Mouse (Mus musculus) left cerebral cortex, adult 9 months (tissue): ENCODE measurements at regions not wholly inside any gene's neighbourhood (a gene's known extent, or its start where the extent isn't known, plus 50 kb on each side); places are given as distances from the start of the nearest gene placed in this dataset.
A peak's percentile ranks its signal among the peaks of the same experiment; 100 is the strongest.
"Not testable (repeated sequence)": the region's sequence is repeated elsewhere in the genome, so short reads cannot be mapped to it uniquely, and the experiment has no call there.

Source experiments
- DNase-seq, 2 experiments: peaks; one replicate each; pipeline ENCODE4 v3.0.0; 2022; ENCODE audit warnings: low spot score in 2 of 2

DNA sequence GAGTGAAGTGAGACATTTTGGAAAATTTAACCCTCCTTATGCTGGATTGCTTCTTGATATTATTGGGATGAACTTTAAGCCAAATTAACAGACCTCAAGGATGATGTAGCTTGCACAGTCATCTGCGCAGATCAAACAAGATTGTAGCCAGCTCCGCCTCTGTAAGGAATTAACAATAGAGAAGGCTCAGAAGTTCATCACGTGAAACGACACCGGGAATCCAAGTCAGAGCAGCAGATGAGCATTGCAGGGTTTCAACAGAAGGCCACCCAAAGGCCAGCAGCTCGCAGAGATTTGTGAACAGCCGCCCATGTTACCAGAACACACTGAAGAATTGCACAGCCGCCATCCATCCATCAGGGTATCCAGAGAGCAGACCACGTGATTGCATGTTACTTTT lies 391.1 kb downstream of the Med10 start:
- no peak for DNase-seq

DNA sequence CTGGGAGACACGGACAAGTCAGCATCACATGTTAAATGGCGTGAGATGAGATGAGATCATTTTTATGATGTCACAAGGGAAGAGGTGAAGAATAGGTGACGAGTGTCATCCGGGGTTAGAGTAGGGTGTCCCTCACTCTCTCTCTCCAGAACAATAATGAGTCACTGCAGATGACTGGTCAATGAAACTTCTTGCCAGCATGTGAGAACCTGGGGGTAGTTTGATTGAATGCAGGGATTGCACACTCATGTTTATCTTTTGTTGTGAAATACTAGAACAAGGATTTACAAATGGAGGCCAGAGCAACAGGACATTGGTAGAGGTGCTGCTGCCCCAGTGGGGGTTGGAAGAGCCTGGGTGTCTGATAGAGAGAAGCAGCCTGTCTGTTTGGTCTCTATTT lies 393.7 kb downstream of the Med10 start:
- no peak for DNase-seq

DNA sequence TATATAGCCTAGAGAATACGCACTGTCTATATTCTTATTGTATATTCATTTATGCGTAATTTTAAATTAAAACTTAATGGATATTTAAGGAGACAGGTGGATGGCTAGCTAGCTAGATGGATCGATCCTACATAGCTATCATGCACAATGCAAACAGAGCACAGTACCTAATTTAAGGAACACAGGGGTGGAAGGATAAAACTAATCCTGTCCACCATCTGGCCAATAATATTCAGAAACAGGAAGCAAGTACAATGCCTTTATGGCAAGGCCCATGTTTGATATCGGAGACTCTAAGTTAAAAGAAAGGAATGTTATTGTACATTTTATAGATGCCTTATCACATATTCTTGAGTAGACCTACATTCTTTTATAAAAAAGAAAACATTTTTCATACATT lies 396.4 kb downstream of the Med10 start:
- no peak for DNase-seq

DNA sequence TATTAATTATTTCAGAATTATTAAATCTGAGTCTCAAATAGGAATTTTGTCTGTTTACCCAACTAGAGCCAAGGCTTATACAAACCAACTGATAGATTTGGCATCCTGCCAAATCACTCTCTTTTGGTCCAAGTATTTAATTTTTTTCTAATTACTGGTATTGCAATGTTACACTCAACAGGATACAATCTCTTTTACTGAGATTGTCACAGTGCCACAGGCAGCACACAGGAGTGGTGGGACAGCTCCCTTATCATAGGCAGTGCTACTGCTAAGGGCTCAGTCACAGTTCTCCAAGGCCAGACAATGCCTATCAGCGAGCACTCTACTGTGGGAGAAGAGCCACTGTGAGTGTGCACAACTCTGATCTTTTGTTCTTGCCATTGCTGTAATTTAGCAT lies 396.9 kb downstream of the Med10 start:
- DNase-seq: no peak

DNA sequence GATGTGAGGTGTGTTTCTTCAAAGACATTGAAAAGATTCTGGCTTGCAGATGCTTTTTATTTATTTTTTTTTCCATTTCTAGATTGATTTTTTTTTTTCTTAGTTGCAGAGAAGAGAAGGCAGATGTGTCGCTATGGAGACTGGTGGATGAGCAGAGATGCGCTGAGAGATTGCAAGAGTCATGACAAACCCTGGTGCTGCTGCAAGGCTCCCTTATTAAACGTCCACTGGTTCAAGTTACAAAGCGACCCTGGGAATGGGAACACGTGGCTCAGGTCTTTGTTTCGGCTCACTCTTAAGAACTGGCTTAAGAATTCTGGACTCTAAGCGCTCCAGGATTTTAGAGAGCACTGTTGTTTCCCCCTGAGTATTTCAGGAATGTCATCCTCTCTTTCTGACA lies 403.1 kb downstream of the Med10 start:
- DNase-seq: no peak

DNA sequence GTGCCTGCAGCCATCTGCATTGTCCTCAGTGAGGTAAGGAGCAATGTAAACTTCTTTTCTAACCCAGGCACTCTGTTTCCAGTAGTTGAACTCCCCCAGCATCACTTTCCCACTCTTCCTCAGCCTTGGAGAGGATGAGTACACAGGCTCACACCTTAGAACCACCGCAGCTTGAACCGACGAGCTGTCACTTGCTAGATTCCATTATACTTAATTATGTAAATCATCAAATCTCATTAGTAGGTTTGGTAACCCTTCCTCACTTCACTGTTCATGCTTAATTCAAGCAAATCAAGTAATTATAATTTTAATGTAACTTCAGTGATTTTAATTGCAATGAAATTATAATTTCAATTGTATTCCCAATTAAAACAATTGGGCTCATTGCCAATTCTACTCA lies 408.0 kb downstream of the Med10 start:
- DNase-seq: no peak

DNA sequence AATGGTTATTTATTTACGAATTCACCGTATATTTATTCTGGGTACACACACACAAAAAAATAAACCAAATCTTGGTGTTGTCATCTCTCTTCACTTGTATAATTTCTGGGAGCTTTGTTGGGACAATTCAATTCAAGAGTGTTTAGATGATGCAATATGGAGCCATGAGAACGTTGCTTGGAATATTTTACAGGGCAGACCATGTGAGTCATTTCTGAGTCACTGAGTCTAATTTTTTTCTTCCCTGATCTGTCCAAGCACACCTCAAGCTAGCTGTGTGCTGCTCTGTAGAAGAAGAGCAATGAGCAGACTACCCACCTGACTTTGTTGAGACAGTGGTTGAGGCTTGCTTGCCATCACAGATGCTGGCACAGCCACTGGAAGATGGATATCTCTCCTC lies 410.8 kb downstream of the Med10 start:
- DNase-seq: no peak

DNA sequence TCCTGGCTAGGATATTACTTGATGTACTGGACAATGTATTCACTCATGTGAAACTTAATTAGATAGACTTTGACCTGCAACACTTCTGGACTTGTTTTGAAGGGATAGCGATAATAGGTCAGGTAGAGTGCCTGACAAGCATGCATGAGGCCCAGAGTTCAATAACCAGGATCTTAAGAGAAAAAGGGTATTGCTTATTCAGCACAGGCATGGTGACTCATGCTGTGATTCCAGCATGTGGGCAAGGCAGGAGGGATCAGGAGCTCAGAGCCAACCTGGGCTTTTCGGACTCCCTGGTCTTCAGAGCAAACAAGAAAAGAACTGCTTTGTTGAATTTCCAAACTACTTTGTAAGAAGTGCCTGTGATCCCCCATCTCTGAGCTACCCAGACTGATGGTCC lies 411.4 kb downstream of the Med10 start:
- DNase-seq: no peak

DNA sequence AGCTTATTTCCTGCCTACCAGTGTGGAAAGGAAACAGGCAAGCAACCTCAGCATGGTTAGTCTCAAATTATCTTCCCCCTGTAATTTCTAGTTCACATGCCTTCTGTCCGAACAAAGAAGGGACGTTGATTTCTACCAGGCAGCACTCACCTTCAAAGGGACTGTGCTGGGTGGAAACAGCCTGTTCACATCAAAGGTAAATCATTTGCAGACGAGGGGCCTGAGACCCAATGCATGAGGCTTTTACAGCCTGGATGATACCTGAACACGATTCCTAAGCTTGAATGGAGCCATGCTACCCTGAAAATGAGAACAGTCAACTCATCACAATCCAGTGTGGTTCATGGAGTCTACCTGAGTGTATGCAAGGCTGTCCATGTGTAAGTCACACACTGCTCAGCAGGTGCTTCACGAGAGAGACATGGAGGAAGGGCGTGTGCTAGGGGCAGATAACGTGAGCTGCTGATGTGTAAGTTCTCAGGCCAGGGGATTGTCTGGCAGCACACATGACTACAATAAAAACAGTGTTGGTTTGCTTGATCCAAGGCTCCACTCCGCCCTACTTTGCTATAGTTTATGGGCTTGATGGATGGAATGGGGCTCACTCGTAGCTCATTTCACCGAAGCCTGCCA lies 411.9 kb downstream of the Med10 start:
- DNase-seq: no peak

DNA sequence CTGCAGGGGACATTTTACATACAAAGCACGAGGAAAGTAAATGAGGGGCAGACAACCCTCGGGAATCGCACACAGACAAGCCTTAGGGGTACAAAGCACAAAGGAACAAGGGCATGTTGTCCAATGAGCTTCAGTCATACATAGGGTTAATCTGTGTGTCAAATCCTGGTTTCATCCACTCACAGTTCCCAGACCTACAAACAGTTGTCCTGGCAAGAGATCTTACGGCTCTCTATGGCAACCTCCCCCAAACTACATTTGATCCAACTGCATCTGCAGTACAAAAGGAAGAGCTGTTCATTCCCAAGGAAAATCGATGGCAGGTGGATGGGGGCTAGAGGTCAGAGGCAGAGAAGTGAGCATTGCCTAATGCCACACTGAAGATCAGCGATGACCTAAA lies 413.9 kb downstream of the Med10 start:
- no peak for DNase-seq

DNA sequence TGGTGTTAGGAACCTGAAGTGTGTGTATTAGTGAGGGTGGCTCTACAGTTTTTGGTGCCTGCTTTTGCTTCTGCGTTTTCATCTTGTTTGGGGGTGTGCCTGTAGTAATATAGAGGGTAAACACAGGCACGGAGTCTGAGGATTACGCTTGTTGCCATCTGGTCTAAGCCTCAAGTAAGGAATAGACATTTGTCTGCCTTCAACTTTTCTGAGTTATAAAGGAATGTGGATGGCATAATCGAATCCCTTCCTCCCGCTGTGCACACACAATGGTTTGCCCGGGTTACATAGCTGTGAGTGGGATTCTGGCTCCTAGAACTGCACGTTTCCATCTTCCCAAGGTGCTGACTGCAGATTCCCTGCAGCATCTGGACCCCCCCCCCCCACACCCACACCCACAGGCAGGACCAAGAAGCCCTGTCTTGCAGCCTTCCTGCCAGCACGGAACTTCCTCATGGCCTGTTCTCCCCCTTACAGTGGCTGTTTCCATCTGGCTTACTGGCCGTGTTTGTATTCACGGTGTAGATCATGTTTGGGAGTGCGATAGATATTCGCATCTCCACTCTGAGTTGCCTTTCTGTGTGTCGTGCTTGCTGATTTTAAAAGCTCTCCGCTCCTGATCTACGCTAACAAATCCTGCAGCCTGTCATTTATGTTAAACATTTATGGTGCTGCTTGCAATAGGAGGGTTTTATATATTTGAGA lies 415.4 kb downstream of the Med10 start:
- no peak for DNase-seq

DNA sequence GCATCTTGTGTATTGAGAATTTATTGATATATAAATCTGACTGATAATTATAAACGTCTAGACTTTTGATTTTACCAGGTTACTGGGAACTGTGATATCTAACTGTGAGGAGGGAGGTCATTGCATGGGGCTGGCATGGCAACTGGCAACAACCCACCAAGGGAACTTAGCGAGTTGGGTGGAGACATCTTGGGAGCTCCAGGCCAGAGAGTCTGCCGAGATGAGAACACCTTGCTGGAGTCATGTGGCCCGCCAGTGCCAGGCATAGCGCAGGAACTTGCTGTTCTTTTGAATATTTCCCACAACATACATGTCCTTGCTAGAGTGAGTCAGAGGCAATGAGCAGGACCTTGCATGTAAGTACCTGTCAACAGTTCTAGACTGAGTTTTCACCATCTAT lies 413.9 kb downstream of the Ice1 start:
- no peak for DNase-seq

DNA sequence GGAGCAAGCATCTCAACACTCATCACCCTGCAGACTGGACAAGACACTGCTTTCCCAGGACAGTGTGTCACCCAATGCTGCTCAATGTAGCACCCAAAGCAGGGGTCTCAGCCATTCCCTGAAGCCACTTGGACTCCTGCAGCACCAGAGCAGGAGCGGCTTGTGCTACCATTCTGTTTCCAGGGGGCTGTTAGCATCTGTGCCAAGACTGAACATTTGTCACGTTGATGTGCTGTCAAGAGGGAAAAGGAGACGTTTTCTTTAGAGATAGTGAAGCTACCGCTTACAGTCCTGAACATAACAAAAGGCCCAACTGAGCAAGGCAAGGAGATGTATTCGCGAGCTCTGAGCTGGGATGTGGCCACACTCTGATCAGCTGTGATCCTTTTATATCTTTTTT lies 410.3 kb downstream of the Ice1 start:
- DNase-seq: no peak

DNA sequence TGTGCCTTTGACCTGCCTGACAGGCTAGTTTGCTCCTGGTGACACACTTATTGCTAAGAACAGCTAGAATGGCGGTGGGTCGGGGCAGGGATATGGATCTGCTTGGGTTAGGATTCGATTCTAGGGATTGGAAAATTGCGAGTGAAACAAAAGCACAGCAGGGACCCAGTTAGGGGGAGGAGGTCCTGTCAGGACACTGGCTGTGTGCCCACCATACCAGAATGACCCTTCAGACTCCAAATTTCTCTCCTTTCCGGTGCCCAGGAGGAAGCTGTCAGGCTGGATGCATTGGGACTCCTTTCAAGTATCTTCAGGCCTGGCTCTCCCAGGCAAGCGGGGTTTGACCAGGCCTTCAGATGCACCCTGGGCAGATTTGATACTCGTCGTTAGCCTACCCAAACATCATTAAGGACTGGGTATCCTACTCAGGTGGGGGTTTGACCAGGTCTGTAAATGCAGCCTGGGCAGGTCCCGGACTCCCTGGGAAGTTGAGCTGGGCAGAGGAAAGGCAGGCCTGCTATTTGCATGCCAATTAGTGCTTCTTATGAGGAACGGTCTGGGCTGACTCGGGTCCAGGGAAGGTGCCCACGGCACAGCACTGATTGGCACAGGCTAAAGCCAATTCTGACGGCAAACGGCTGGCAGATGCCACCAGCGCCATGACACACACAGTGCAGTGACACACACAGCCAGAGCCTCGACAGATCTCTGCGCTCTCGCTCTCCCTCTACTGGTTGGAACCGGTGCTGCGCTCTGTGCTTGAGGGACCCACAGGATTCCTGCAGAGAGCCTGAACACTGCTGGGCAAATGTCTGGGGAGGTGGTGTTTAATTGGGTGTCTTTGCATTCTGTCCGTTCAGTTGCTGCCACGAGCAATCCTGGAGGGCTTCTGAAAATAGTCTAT lies 403.3 kb downstream of the Ice1 start:
- DNase-seq: peak in 1 of 2 experiments; percentile 90

DNA sequence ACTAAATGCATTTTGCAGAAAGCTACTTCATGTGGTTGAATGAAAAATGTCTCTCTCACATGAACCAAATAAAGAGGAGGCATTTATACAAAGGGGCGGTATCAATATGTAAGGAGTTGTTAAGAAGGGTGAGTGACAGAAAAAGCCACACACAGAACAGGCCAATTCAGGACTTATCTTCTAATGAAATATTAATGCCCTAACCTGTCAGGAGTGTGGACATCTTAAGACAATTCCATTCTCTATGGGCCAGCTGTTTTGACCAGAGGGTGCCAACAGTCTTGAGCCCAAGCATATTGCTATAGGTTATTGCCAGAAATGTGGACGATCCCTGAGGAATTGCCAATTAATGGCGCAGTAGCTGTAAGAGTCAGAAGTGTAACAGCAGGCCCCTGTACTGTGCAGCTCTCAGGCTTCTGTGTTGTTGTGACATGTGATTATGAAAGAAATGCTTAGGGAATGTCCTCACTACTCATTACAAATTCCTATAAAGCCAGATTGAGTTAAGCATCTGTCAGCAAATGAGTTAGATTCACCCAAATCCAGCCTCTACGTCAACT lies 393.8 kb downstream of the Ice1 start:
- no peak for DNase-seq

DNA sequence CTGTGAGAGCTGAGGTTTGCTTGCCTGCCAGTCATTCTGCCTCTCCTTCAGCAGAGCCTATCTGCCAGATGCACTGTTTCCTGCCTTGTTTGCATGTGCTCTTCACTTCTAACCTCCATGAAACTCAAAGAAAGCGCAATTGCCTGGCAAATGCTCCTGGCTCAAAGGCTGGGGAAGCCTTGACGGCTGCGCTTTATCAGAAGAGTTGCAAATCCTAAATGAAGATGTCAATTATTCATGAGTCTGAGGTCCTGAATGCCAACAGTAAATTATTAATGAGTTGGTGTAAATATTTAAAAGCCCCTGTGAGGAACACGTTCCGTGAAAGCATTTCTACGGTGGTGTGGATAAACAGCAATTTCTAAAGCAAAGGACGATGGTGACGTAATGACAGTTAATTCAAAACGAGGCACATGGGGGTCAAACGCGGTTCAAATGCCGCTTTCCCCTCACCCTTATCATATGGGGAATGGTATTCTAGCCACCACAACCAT lies 377.4 kb downstream of the Ice1 start:
- no peak for DNase-seq

DNA sequence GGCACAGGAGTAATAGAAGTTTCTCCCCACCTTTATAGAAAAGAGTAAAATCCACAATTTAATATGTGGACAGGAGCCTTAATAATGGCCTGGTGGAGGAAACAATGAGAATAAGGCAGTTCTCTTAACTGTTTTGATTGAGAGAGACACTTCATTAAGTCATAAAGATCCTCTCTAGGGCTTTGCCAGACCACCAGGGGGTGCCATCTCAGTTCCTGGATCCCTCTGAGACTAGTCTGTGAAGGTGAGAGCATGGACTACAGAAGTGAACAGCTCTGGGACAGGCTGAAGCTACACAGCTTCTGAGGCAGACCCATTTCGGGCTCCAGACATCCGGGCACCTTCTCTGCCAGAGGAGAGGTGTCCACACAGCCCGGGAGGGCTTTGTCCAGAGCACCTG lies 373.8 kb downstream of the Ice1 start:
- no peak for DNase-seq

DNA sequence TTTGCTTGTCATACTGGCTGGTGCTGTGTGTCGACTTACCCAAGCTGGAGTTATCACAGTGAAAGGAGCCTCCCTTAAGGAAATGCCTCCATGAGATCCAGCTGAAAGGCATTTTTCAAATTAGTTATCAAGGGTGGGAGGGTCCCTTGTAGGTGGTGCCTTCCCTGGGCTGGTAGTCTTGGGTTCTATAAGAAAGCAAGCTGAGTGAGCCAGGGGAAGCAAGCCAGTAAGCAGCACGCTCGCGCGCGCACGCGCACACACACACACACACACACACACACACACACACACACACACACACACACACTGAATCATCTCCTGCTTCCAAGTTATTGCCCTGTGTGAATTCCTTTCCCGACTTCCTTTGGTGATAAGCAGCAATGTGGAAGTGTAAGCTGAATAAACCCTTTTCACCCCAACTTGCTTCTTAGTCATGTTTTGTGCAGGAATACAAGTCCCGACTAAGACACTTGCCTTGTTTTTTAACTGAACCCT lies 360.5 kb downstream of the Ice1 start:
- DNase-seq: not testable (repeated sequence)

DNA sequence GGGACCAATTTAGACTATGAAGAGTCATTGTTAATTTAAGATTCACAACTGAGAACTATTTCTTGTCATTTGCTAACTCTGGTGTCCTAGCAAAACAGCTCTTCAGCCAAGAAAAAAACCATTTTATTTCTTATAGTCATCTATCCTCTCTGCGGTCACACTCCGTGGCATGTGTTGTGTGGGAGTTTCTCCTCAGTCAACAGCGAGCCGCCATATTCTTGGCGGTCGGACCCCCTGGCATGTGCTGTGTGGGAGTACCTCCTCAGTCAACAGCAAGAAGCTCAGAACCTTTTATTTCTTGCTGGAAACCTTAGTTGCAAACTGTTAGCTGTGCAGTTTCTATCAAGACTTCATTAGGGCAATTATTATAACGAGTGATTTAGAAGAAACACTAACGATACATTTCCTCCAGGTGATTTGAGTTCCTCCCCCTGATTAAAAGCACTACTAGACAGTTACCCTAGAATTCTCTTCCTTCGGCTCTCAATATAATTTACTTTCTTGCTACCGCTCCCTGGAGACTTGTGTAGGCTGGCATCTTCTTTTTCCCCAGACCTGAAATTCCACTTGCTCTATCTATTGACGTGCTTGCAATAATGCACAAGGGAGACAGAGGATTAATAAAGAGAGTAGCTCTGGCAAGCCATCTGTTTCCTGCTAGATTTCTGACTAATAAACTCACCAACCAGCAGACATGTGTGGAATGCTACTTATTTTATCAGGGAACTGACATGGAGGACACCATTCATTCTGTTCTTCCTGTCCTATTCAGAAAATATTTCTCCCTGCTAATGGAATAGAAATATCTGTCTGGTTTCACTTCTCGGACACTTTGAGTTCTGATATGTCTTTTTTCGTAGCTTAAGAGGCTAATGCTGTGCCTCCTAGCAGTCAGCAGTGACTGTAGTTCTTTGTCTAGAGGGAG lies 359.5 kb downstream of the Ice1 start:
- peak; percentile 71 to 92 for DNase-seq

DNA sequence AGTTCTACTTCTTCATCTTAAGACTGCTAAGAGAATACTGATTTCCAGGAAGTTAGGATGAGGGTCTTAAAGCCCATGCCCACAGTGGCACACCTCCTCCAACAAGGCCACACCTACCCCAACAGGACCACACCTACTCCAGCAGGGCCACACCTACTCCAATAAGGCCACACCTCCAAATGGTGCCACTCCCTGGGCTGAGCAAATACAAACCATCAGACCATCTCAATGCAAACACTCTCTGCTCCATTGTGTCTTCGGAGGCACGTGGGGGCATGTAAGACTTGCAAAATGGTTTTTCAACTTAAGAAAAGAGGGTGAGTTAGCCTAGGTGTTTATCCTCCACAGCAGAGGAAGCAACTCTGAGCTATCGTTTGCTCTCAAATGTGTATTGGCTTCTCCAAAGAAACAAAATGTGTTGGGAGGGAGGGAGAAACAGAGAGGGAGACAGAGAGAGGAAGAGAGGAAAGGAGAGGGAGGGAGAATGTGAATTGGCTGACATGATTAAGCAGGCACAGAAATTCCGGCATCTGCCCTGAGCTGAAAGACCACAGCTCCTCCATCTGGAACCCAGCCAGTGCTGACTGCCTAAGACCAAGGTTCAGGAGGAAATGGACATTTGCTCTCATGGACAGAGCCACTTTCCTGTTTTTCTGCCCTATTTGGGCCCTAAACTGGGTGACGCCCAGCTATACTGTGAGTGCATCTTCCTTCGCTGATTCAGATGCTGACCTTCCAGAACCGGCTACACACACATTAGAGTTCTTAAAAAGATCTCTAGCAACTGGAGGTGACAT lies 356.2 kb downstream of the Ice1 start:
- DNase-seq: no peak
